Mouse (Mus musculus) embryonic facial prominence, embryonic 15.5 days (tissue): ENCODE measurements around the gene Mcrip1. TPM values are rescaled to one million over a fixed set of nuclear protein-coding genes. Genes with fewer than 3 reads are reported as not detected.

Experiments
- ATAC-seq: fragments of 200-750 bp; cut with Nextera tagmentation; 2 replicates; pipeline ENCODE4 v1.8.0; 2017; ENCODE audit warnings: low read depth, moderate TSS enrichment; ENCODE audit not compliant: insufficient number of reproducible peaks, low FRiP score, low TSS enrichment
- H3K27ac ChIP-seq: fragments of 300-500 bp; sonication (generic); replicated peaks from 2 replicates; pipeline ENCODE4 v1.5.1; 2015; ENCODE audit warnings: mild to moderate bottlenecking, inconsistent platforms
- H3K27me3 ChIP-seq: fragments of 300-500 bp; sonication (generic); 2 replicates; pipeline ENCODE4 v1.6.1; 2015; ENCODE audit warnings: inconsistent platforms
- H3K36me3 ChIP-seq: fragments of 300-500 bp; sonication (generic); 2 replicates; pipeline ENCODE4 v1.6.1; 2015; ENCODE audit warnings: mild to moderate bottlenecking, inconsistent platforms
- H3K4me1 ChIP-seq: fragments of 300-500 bp; sonication (generic); 2 replicates; pipeline ENCODE4 v1.6.1; 2015; ENCODE audit warnings: inconsistent platforms
- H3K4me2 ChIP-seq: fragments of 300-500 bp; sonication (generic); replicated peaks from 2 replicates; pipeline ENCODE4 v1.6.1; 2015; ENCODE audit warnings: mild to moderate bottlenecking, inconsistent platforms
- H3K4me3 ChIP-seq: fragments of 300-500 bp; sonication (generic); replicated peaks from 2 replicates; pipeline ENCODE4 v1.5.1; 2015; ENCODE audit warnings: mild to moderate bottlenecking, inconsistent platforms
- H3K9ac ChIP-seq: fragments of 300-500 bp; sonication (generic); 2 replicates; pipeline ENCODE4 v1.6.1; 2015; ENCODE audit warnings: inconsistent platforms
- H3K9me3 ChIP-seq: fragments of 300-500 bp; sonication (generic); replicated peaks from 2 replicates; pipeline ENCODE4 v1.6.1; 2016; ENCODE audit warnings: inconsistent platforms
- WGBS: fragments of 180-500 bp; shearing (Covaris S2); methylation state at CpG from one replicate; pipeline ENCODE4 v1.1.7; 2015; 5-methylcytosine and 5-hydroxymethylcytosine counted together
- polyA plus RNA-seq: library from polyadenylated mRNA; unstranded; fragments of >200 nt; fragmentation: Nextera tagmentation; extraction: Ambion mirVana; gene quantifications from 2 replicates; pipeline ENCODE4 v1.2.1, GENCODE M21; 2015

Mcrip1 gene
- polyA plus RNA-seq, 1 experiment from 2014 or later: 237 TPM

GRCm38 (mm10) chr11:120497436-120497835, 52.1 kb downstream of the Mcrip1 start:
- H3K9ac ChIP-seq: no peak overlapping the region
- peaks cover 20% of the 10 kb centered on the region for H3K4me1 ChIP-seq
- H3K27ac ChIP-seq: no peak overlapping the region
- no peak overlapping the region for H3K4me3 ChIP-seq
- no peaks in the 10 kb centered on the region for H3K9me3 ChIP-seq
- no peak overlapping the region for H3K4me2 ChIP-seq
- peaks cover 38% of the 10 kb centered on the region for H3K36me3 ChIP-seq
- H3K27me3 ChIP-seq: no peaks in the 10 kb centered on the region
- 90% methylated on average over 3 of the region's 3 CpGs for WGBS
- ATAC-seq: no peak

GRCm38 (mm10) chr11:120493911-120494310, 55.6 kb downstream of the Mcrip1 start:
- Histone ChIP-seq H3K4me1 (peaks cover 34% of the 10 kb centered on the region), H3K27ac (no peak overlapping the region), H3K9me3 (no peaks in the 10 kb centered on the region), H3K36me3 (peaks cover 41% of the 10 kb centered on the region), H3K4me2 (no peak overlapping the region), H3K9ac (no peak overlapping the region), H3K27me3 (no peaks in the 10 kb centered on the region), H3K4me3 (no peak overlapping the region)
- WGBS: 73% methylated on average over 3 of the region's 3 CpGs
- ATAC-seq: no peak

GRCm38 (mm10) chr11:120493351-120493750, 56.2 kb downstream of the Mcrip1 start:
- Histone ChIP-seq H3K4me3 (peak overlapping the region; percentile 95), H3K9ac (0 out of 2 replicates have a peak overlapping the region, but pooled peaks have one; percentile 80), H3K27ac (peak overlapping the region; percentile 85; the same call in 1 of the 2 replicates), H3K36me3 (peaks cover 44% of the 10 kb centered on the region), H3K9me3 (no peaks in the 10 kb centered on the region), H3K4me1 (peaks cover 34% of the 10 kb centered on the region), H3K27me3 (no peaks in the 10 kb centered on the region), H3K4me2 (peak overlapping the region; percentile 96)
- 41% methylated on average over 3 of the region's 3 CpGs for WGBS
- ATAC-seq: no peak

Other genes starting within 250 kb of the Mcrip1 start
- gene Actg1, start 201.2 kb downstream of the Mcrip1 start, polyA plus RNA-seq: 2,143 and 2,279 TPM in 2 replicates
- 0.98 and 1.1 TPM in 2 replicates for gene Fscn2, start 188.2 kb downstream of the Mcrip1 start, polyA plus RNA-seq
- gene Faap100, start 171.0 kb downstream of the Mcrip1 start, polyA plus RNA-seq: 35.8 and 39.8 TPM in 2 replicates
- gene Nploc4, start 112.0 kb downstream of the Mcrip1 start, polyA plus RNA-seq: 34.1 and 36.3 TPM in 2 replicates
- gene Tspan10, start 107.1 kb downstream of the Mcrip1 start, polyA plus RNA-seq: 1.9 and 2.1 TPM in 2 replicates
- gene Pde6g, start 96.2 kb downstream of the Mcrip1 start, polyA plus RNA-seq: 0.26 and 0.31 TPM in 2 replicates
- gene Oxld1, start 91.7 kb downstream of the Mcrip1 start, polyA plus RNA-seq: 14.0 and 15.5 TPM in 2 replicates
- 32.4 and 38.5 TPM in 2 replicates for gene Ccdc137, start 91.6 kb downstream of the Mcrip1 start, polyA plus RNA-seq
- 57.1 and 57.8 TPM in 2 replicates for gene Arl16, start 82.1 kb downstream of the Mcrip1 start, polyA plus RNA-seq
- gene Mrpl12, start 65.1 kb downstream of the Mcrip1 start, polyA plus RNA-seq: 118 and 126 TPM in 2 replicates
- gene Slc25a10, start 57.9 kb downstream of the Mcrip1 start, polyA plus RNA-seq: 47.3 and 53.6 TPM in 2 replicates
- 0.60 TPM in 2 replicates for gene Gcgr, start 19.0 kb downstream of the Mcrip1 start, polyA plus RNA-seq
- 1.8 and 2.3 TPM in 2 replicates for gene Ppp1r27, start 1.4 kb upstream of the Mcrip1 start, polyA plus RNA-seq
- 831 and 838 TPM in 2 replicates for gene P4hb, start 23.5 kb upstream of the Mcrip1 start, polyA plus RNA-seq
- 593 and 594 TPM in 2 replicates for gene Arhgdia, start 31.9 kb upstream of the Mcrip1 start, polyA plus RNA-seq
- gene Alyref, start 48.6 kb upstream of the Mcrip1 start, polyA plus RNA-seq: 420 and 426 TPM in 2 replicates
- gene Anapc11, start 48.7 kb upstream of the Mcrip1 start, polyA plus RNA-seq: 219 and 224 TPM in 2 replicates
- 1.8 and 1.9 TPM in 2 replicates for gene Npb, start 58.8 kb upstream of the Mcrip1 start, polyA plus RNA-seq
- gene Pcyt2, start 68.2 kb upstream of the Mcrip1 start, polyA plus RNA-seq: 141 TPM in 2 replicates
- 34.7 and 35.0 TPM in 2 replicates for gene Sirt7, start 75.5 kb upstream of the Mcrip1 start, polyA plus RNA-seq
- 36.4 and 38.7 TPM in 2 replicates for gene Mafg, start 83.9 kb upstream of the Mcrip1 start, polyA plus RNA-seq
- 53.8 and 54.5 TPM in 2 replicates for gene Pycr1, start 94.0 kb upstream of the Mcrip1 start, polyA plus RNA-seq
- 1.0 and 1.6 TPM in 2 replicates for gene Myadml2, start 98.4 kb upstream of the Mcrip1 start, polyA plus RNA-seq
- 6.2 and 7.4 TPM in 2 replicates for gene Notum, start 111.4 kb upstream of the Mcrip1 start, polyA plus RNA-seq
- 114 and 120 TPM in 2 replicates for gene Aspscr1, start 123.2 kb upstream of the Mcrip1 start, polyA plus RNA-seq
- gene Cenpx, start 164.0 kb upstream of the Mcrip1 start, polyA plus RNA-seq: 145 and 157 TPM in 2 replicates
- gene Lrrc45, start 164.2 kb upstream of the Mcrip1 start, polyA plus RNA-seq: 69.7 and 82.2 TPM in 2 replicates
- 64.5 and 75.4 TPM in 2 replicates for gene Rac3, start 171.7 kb upstream of the Mcrip1 start, polyA plus RNA-seq
- 35.9 and 36.6 TPM in 2 replicates for gene Dcxr, start 177.6 kb upstream of the Mcrip1 start, polyA plus RNA-seq
- 193 and 315 TPM in 2 replicates for gene Cbr2, start 182.4 kb upstream of the Mcrip1 start, polyA plus RNA-seq
- gene Hmga1b, start 213.1 kb upstream of the Mcrip1 start, polyA plus RNA-seq: 3.8 and 5.9 TPM in 2 replicates
- gene Rfng, start 234.5 kb upstream of the Mcrip1 start, polyA plus RNA-seq: 56.0 and 62.0 TPM in 2 replicates
- 205 and 214 TPM in 2 replicates for gene Gps1, start 234.5 kb upstream of the Mcrip1 start, polyA plus RNA-seq
- gene Dus1l, start 246.7 kb upstream of the Mcrip1 start, polyA plus RNA-seq: 61.4 and 64.4 TPM in 2 replicates